Mouse (Mus musculus): ENCODE measurements around the gene Def6.

GRCm38 (mm10) chr17:28192754-28193153, 14.8 kb upstream of the Def6 start:
- no peak for TF ChIP-seq POLR2A (IDR thresholded peaks at IDR 0.05; ENCODE audit: control insufficient read depth, low read depth, low read length)
- TF ChIP-seq CTCF (IDR thresholded peaks at IDR 0.05; ENCODE audit: control insufficient read depth, insufficient read depth, insufficient replicate concordance, low read depth, low read length), result no peak

All from testis, adult 2 months (tissue).